Mouse (Mus musculus) left cerebral cortex, postnatal 14 days (tissue): ENCODE results near the gene Otor. TPM values are rescaled to one million over a fixed set of nuclear protein-coding genes. Genes with fewer than 3 reads are reported as not detected.
A peak's percentile ranks its signal among the peaks of the same experiment; 100 is the strongest.

ENCODE experiments used
- DNase-seq, 2 experiments: peaks; one replicate each; pipeline ENCODE4 v3.0.0; 2021 to 2022; ENCODE audit warnings: low spot score in 2 of 2, mixed read lengths in 1 of 2
- intact Hi-C: fragments of 180-260 bp; cut with DNase I; formaldehyde crosslinking; loops from one replicate; pipeline ENCODE4 v1.15.1; 2025
- total RNA-seq, 2 experiments: library from RNA; stranded (reverse); gene quantifications; 2 replicates each; pipeline ENCODE4 v1.2.3; 2021

The Otor gene
- total RNA-seq, 2 experiments from 2014 or later: not detected

- intact Hi-C loops: loop anchor here (5.0 kb wide), 3 partner anchors 433 to 1338 kb away; partner anchors contain the start of gene Pcsk2
- peak; percentile 60 to 77 for DNase-seq
These were observed 36.4 kb downstream of the Otor start for GRCm38 (mm10) chr2:143114716-143115115.

- intact Hi-C loops: loop anchor here (5.0 kb wide), 1 partner anchor 660 kb away; no protein-coding TSS in a partner anchor
- DNase-seq: peak; percentile 68 to 76
These were observed 39.2 kb downstream of the Otor start for GRCm38 (mm10) chr2:143117453-143117852.

GRCm38 (mm10) chr2:143118221-143118620 is 39.9 kb downstream of the Otor start:
- DNase-seq: no peak
- intact Hi-C loops: loop anchor here (5.0 kb wide), 1 partner anchor 659 kb away; no protein-coding TSS in a partner anchor

GRCm38 (mm10) chr2:143131098-143131646 is 52.9 kb downstream of the Otor start:
- intact Hi-C loops: no loop called here
- peak in 1 of 2 experiments; percentile 30 for DNase-seq

Other genes with a start within 250 kb of the Otor start
- 1 to 10 TPM; 8.7 to 9.7 TPM for gene Kif16b, start 176.9 kb upstream of the Otor start, total RNA-seq
- 10 to 100 TPM; 47.7 to 48.7 TPM for gene Snrpb2, start 15.4 kb upstream of the Otor start, total RNA-seq